Mouse (Mus musculus): Measurements from ENCODE around the gene Akap14. TPM values are rescaled to one million over a fixed set of nuclear protein-coding genes. Genes with fewer than 3 reads are reported as not detected.

The Akap14 gene
- polyA plus RNA-seq, 1 experiment from 2014 or later, result 0.11 TPM

Other genes starting within 250 kb of the Akap14 start
- gene Sept6, start 177.0 kb downstream of the Akap14 start, polyA plus RNA-seq (2016; fragmentation: Nextera tagmentation; extraction: Ambion mirVana), result 6.1 and 6.2 TPM in 2 replicates
- gene Sowahd, start 120.0 kb downstream of the Akap14 start, polyA plus RNA-seq (2016; fragmentation: Nextera tagmentation; extraction: Ambion mirVana), result 0.11 and 0.25 TPM in 2 replicates
- gene Rpl39, start 83.4 kb downstream of the Akap14 start, polyA plus RNA-seq (2016; fragmentation: Nextera tagmentation; extraction: Ambion mirVana), result 526 and 538 TPM in 2 replicates
- 14.2 and 15.6 TPM in 2 replicates for gene Upf3b, start 58.5 kb downstream of the Akap14 start, polyA plus RNA-seq (2016; fragmentation: Nextera tagmentation; extraction: Ambion mirVana)
- gene Nkap, start 42.0 kb downstream of the Akap14 start, polyA plus RNA-seq (2016; fragmentation: Nextera tagmentation; extraction: Ambion mirVana), result 10.6 and 11.5 TPM in 2 replicates
- 235 and 236 TPM in 2 replicates for gene Ndufa1, start 22.3 kb upstream of the Akap14 start, polyA plus RNA-seq (2016; fragmentation: Nextera tagmentation; extraction: Ambion mirVana)
- 4.3 and 4.4 TPM in 2 replicates for gene Rnf113a1, start 22.4 kb upstream of the Akap14 start, polyA plus RNA-seq (2016; fragmentation: Nextera tagmentation; extraction: Ambion mirVana)
- not detected in 2 replicates for gene Gm9, start 42.2 kb upstream of the Akap14 start, polyA plus RNA-seq (2016; fragmentation: Nextera tagmentation; extraction: Ambion mirVana)
- not detected in 2 replicates for gene Rhox1, start 53.4 kb upstream of the Akap14 start, polyA plus RNA-seq (2016; fragmentation: Nextera tagmentation; extraction: Ambion mirVana)
- gene Rhox2a, start 76.1 kb upstream of the Akap14 start, polyA plus RNA-seq (2016; fragmentation: Nextera tagmentation; extraction: Ambion mirVana), result not detected in 2 replicates
- not detected in 2 replicates for gene Rhox3a, start 81.1 kb upstream of the Akap14 start, polyA plus RNA-seq (2016; fragmentation: Nextera tagmentation; extraction: Ambion mirVana)
- not detected in 2 replicates for gene Rhox4a, start 96.5 kb upstream of the Akap14 start, polyA plus RNA-seq (2016; fragmentation: Nextera tagmentation; extraction: Ambion mirVana)
- gene Rhox3a2, start 211.2 kb upstream of the Akap14 start, polyA plus RNA-seq (2016; fragmentation: Nextera tagmentation; extraction: Ambion mirVana), result not detected in 2 replicates
- gene Rhox4a2, start 222.0 kb upstream of the Akap14 start, polyA plus RNA-seq (2016; fragmentation: Nextera tagmentation; extraction: Ambion mirVana), result not detected in 2 replicates
- gene Rhox2b, start 243.2 kb upstream of the Akap14 start, polyA plus RNA-seq (2016; fragmentation: Nextera tagmentation; extraction: Ambion mirVana), result not detected in 2 replicates

All from liver, embryonic 12.5 days (tissue).